Mouse (Mus musculus): ENCODE measurements around the gene Sept11.

DNA sequence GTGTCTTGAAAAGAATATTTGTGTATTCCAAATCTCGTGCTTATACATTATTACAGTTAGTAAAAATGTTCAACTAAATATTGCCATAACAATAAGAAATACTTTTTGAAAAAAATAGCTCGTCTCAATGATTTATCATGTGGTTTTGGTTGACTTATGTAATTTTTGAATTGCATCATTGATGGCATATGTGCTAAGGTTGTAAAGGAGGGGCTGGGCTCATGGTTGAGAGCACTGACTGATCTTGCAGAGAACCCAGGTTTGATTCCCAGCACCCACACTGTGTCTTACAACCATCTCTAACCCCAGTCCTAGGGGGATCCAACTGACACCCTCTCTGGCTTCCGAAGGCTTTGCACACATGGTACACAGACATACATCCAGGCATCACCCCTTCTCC is 19.1 kb downstream of the Sept11 start:
- no peak for TF ChIP-seq CTCF (IDR thresholded peaks at IDR 0.05; ENCODE audit: low read depth)
- TF ChIP-seq EP300 (optimal IDR thresholded peaks at IDR 0.05), result no peak

All from stomach, postnatal 0 days (tissue).